Mouse (Mus musculus) olfactory bulb, adult 2 months (tissue): ENCODE measurements around the gene Chrne.

Experiments used
- CTCF ChIP-seq: fragments of 200-500 bp; IDR thresholded peaks from 2 replicates; pipeline ENCODE4 v1.5.1; 2012; ENCODE audit warnings: low read depth, mild to moderate bottlenecking, low read length, moderate library complexity; ENCODE audit not compliant: insufficient read depth
- POLR2A ChIP-seq: fragments of 200-500 bp; IDR thresholded peaks from 2 replicates; pipeline ENCODE4 v1.6.1; 2012; ENCODE audit warnings: mild to moderate bottlenecking, low read depth, low read length, moderate library complexity; ENCODE audit not compliant: insufficient read depth

DNA sequence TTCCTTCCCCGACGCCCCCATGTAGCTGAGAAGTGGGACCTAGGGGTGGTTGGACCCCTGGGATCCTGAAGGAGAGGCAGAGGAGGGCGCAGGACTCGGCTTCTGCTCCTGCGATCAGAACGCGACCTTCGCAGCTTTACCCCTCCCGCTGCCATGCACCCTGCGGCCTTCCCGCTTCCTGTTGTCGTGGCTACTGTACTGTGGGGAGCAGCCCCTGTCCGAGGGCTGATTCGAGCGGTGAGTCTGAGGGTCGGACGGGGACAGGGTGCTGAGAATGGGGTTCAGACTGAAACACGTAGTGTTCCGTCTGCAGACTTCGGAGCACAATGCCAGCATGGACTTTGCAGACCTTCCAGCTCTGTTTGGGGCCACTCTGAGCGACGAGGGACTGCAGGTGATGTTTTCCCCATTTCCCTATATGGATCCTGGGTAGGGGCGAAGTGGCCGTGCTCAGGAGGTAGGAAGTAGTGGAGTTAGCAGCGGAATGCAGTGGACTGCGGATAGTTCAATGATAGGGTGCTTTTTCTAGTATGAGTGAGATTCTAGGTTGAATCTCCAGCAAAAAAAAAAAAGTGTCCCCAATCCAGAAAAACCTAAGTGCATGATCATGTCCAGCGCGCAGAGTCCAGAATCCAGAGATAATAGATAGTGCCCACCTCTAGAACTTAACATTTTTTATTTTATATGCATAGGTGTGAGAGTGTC is 28.9 kb upstream of the Chrne start:
- TF ChIP-seq CTCF (no peak), POLR2A (no peak)
